Comparison of ENCODE assay signal across 20 mouse cellular contexts in genomic region chrX:51814466-51815247, GRCm38 (mm10). TPM values are rescaled to one million over a fixed set of nuclear protein-coding genes. Genes with fewer than 3 reads are reported as not detected.
DNase-seq lines count a peak whose midpoint lies in the region; ATAC-seq and TF ChIP-seq lines count a peak whose summit lies in the region.
"Had no signal": no experiment of that assay in that cellular context is flagged by ENCODE, and none has a peak within 500 bp of the region (broad histone marks: within the 10 kb centered on the region; RNA-seq: fewer than 3 reads in every experiment).

No protein-coding gene starts in this region.

- no peak overlapping the region for H3K27ac ChIP-seq in hindbrain, embryonic 11.5 days (ENCODE audit: low read depth, low read length)
- H3K27ac ChIP-seq: embryonic facial prominence, embryonic 15.5 days; forebrain, embryonic 12.5 days; neural tube, embryonic 15.5 days had no signal

- POLR2A ChIA-PET in Patski (lab: Charles Lee) = no interaction called here

- CTCF ChIA-PET in Patski (lab: Charles Lee) = no interaction called here

- no peak overlapping the region for H3K4me2 ChIP-seq in hindbrain, embryonic 11.5 days (replicated peaks; ENCODE audit: low read depth, low read length)
- H3K4me2 ChIP-seq: embryonic facial prominence, embryonic 15.5 days; forebrain, embryonic 12.5 days; midbrain, embryonic 11.5 days; neural tube, embryonic 15.5 days had no signal

- no peak overlapping the region for H3K4me3 ChIP-seq in hindbrain, embryonic 11.5 days (ENCODE audit: low read depth, low read length)
- H3K4me3 ChIP-seq: embryonic facial prominence, embryonic 15.5 days; forebrain, embryonic 12.5 days; neural tube, embryonic 15.5 days had no signal

- no peaks in the 10 kb centered on the region for H3K4me1 ChIP-seq in hindbrain, embryonic 11.5 days (replicated peaks; ENCODE audit: control insufficient read depth, insufficient read depth, low read length)
- H3K4me1 ChIP-seq: embryonic facial prominence, embryonic 15.5 days; forebrain, embryonic 12.5 days; neural tube, embryonic 15.5 days had no signal

- H3K36me3 ChIP-seq in hindbrain, embryonic 11.5 days (ENCODE audit: control insufficient read depth, insufficient read depth, low read length) = no peaks in the 10 kb centered on the region
- H3K36me3 ChIP-seq: embryonic facial prominence, embryonic 15.5 days; forebrain, embryonic 12.5 days; G1E; neural tube, embryonic 15.5 days had no signal

- no peak for TF ChIP-seq CTCF in Patski (IDR thresholded peaks at IDR 0.05)

- in situ Hi-C loops in Patski (cut with MboI; ENCODE audit: low pct_unique_long_range_greater_than_20kb) = no loop called here

- peaks cover 16% of the 10 kb centered on the region for H3K27me3 ChIP-seq in Patski
- H3K27me3 ChIP-seq in hindbrain, embryonic 11.5 days (ENCODE audit: control insufficient read depth, insufficient read depth, low read length) = no peaks in the 10 kb centered on the region
- H3K27me3 ChIP-seq: embryonic facial prominence, embryonic 15.5 days; forebrain, embryonic 12.5 days; neural tube, embryonic 15.5 days had no signal

- peak; percentile 1 for DNase-seq in embryo, embryonic 11 days
- DNase-seq in embryo, embryonic 10.5 days (ENCODE audit: low spot score) = no peak
- peak; percentile 0 for DNase-seq in kidney, adult 9 months
- no peak for DNase-seq in kidney, adult 18-20 months
- DNase-seq in 3134 (ENCODE audit: extremely low read depth, insufficient read length, low spot score) = peak; percentile 28
- peak; percentile 63 for DNase-seq in Patski (ENCODE audit: low read depth, low spot score)
- no peak for DNase-seq in yolk sac, embryonic 10.5 days (ENCODE audit: low spot score)
- no peak for DNase-seq in hindbrain, embryonic 11.5 days (ENCODE audit: low spot score)
- DNase-seq: cerebellum, postnatal 25 days; heart, adult 11 months; heart, postnatal 36 days; right cerebral cortex, postnatal 4 days had no signal

- no peak overlapping the region for H3K9ac ChIP-seq in hindbrain, embryonic 11.5 days (ENCODE audit: low read depth, low read length)
- H3K9ac ChIP-seq: embryonic facial prominence, embryonic 15.5 days; forebrain, embryonic 12.5 days; neural tube, embryonic 15.5 days had no signal

- ATAC-seq in Patski = peak; percentile 95
- no peak for ATAC-seq in hindbrain, embryonic 11.5 days (ENCODE audit: low FRiP score)
- ATAC-seq: inflammation-experienced regulatory T-cells, adult 6 months had no signal

- WGBS in hindbrain, embryonic 11.5 days = 60% methylated on average over 3 of the region's 3 CpGs

- H3K9me3 ChIP-seq in hindbrain, embryonic 11.5 days (ENCODE audit: control insufficient read depth, low read length) = no peaks in the 10 kb centered on the region
- H3K9me3 ChIP-seq: embryonic facial prominence, embryonic 15.5 days; forebrain, embryonic 12.5 days; G1E; neural tube, embryonic 15.5 days had no signal

RNA-seq across cellular contexts. Expression of gene Usp26, which starts 13.6 kb away (rescaled TPM):
- polyA plus RNA-seq in Patski (2021) = 0.01 TPM
- not detected in 2 replicates for polyA plus RNA-seq in hindbrain, embryonic 11.5 days (2014; fragmentation: Nextera tagmentation; extraction: Ambion mirVana)
- polyA plus RNA-seq: forebrain, embryonic 12.5 days; G1E; inflammation-experienced regulatory T-cells, adult 6 months; liver, adult 2 months; midbrain, embryonic 11.5 days; neural tube, embryonic 15.5 days; urinary bladder, adult 2 months had no signal

Comparison
In these comparisons a context has a peak if more than half of its experiments do, and no peak if none do; other contexts are left out.
1. DNase-seq: peak in embryo, embryonic 11 days (single experiment), kidney, adult 9 months (single experiment), 3134 (single experiment) and Patski (single experiment); none in embryo, embryonic 10.5 days (single experiment), kidney, adult 18-20 months (single experiment), yolk sac, embryonic 10.5 days (single experiment) and hindbrain, embryonic 11.5 days (single experiment).